Mouse (Mus musculus) fibroblast of lung, adult 2 months (primary cell): ENCODE data around the gene Pum1.
"Not testable (repeated sequence)": the region's sequence is repeated elsewhere in the genome, so short reads cannot be mapped to it uniquely, and the experiment has no call there.

ENCODE experiments used
- DNase-seq: peaks from one replicate; pipeline ENCODE4 v3.0.0-alpha.2; 2011; ENCODE audit warnings: low read depth

The Pum1 gene

GRCm38 (mm10) chr4:130662979-130663725 lies at the start of gene Pum1:
Gene Pum1, plus strand, starts transcription at chr4:130663321.
- peak; percentile 67 for DNase-seq

- DNase-seq, result no peak
Observed at GRCm38 (mm10) chr4:130629391-130629790, 33.7 kb upstream of the Pum1 start.

GRCm38 (mm10) chr4:130630232-130630847 lies 32.8 kb upstream of the Pum1 start:
- no peak for DNase-seq

GRCm38 (mm10) chr4:130635076-130635475 lies 28.0 kb upstream of the Pum1 start:
- DNase-seq, result not testable (repeated sequence)

DNA sequence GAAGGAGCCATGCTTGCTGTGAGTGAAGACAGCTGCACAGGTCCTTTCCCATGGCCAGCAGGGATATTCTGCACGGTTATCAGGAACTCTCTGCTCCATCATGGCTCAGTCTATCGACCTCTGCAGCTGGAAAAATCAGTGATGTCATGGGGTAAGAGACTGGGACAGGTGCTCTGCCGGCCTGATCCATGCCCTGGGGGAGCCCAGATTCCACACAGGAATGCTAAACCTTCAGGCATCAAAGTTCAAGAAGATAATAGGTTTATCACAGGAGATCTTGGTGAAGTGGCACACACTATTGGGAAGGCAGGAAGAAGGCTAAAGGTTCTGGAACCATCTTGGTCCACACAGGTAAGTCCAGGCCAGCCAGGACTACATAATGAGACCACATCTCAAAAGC lies 26.4 kb upstream of the Pum1 start:
- DNase-seq, result no peak

DNA sequence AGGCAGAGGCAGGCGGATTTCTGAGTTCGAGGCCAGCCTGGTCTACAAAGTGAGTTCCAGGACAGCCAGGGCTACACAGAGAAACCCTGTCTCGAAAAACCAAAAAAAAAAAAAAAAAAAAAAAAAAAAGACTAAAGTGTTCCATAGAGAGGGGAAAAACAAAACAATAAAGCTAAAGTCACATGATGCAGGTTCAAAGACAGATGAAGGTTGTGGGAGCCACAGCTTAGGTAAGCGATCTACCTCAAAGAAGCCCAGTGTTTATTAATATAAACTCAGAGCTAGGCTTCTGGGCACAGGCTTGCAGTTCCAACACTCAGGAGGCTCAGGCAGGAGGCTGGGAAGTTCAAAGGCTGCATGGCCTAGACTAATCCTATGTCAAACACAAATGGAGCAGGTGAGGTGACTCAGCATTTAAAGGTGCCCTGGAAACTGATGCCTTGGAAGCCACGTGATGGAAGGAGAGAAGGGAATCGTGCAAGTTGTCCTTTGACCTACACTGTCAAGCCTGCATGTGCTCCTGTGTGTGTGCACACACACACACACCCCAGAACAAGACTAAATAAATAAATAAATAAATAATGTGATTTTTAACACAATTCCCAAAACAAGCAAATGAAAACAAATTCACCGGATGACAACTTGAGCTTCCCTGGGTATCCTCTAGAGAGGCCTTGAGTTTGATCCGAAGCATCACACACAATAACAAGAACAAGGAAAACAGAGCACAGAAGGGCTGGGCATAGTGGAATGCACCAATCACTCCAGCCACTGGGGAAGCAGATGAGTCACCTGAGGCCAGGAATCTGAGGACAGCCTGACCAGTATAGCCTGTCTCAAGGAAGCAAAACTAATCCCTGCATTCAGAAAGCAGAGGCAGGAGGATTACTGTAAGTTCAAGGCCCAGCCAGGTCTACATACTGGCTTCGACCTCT lies 25.4 kb upstream of the Pum1 start:
- DNase-seq, result no peak

GRCm38 (mm10) chr4:130640031-130640717 lies 22.9 kb upstream of the Pum1 start:
- DNase-seq, result peak; percentile 82

GRCm38 (mm10) chr4:130642468-130642867 lies 20.7 kb upstream of the Pum1 start:
- DNase-seq, result no peak

- DNase-seq, result no peak
Observed at GRCm38 (mm10) chr4:130645426-130645825, 17.7 kb upstream of the Pum1 start.

DNA sequence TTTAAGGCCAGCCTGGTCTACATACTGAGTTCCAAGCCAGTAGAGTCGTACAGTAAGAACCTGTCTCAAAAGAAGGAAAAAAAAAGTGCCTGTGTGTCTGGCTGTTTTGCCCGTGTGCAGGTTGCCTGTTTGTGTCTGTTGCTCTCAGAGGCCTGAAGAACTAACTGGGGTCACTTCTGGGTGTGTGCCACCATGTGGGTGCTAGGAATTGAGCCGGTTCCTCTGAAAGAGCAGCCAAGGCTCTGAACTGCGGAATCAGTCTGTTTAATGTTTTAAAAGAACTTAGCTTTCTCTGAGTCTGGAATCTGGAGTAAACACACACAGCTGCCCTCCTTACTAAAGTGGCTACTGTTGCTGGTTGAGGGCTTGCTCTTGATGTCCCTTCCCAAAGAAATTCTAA lies 11.8 kb upstream of the Pum1 start:
- no peak for DNase-seq

GRCm38 (mm10) chr4:130652546-130652945 lies 10.6 kb upstream of the Pum1 start:
- DNase-seq, result no peak

GRCm38 (mm10) chr4:130657820-130658565 lies 5.1 kb upstream of the Pum1 start:
- no peak for DNase-seq

DNA sequence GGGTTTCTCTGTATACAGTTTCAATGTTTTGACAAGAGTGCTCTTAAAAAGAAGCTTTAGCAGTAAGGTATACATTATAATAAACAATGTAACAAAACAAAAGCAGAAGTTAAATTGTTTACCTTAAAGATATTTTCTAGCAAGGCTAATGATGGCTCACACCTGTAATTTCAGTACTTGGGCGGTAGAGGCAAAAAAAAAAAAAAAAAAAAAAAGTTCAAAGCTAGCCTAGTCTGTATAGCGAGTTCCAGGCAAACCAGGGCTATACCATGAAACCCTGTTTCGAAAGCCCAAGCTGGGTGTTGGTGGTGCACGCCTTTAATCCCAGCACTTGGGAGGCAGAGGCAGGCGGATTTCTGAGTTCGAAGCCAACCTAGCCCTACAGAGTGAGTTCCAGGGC lies 3.7 kb upstream of the Pum1 start:
- DNase-seq, result no peak

- DNase-seq, result no peak
Observed at GRCm38 (mm10) chr4:130660106-130660505, 3.0 kb upstream of the Pum1 start.

DNA sequence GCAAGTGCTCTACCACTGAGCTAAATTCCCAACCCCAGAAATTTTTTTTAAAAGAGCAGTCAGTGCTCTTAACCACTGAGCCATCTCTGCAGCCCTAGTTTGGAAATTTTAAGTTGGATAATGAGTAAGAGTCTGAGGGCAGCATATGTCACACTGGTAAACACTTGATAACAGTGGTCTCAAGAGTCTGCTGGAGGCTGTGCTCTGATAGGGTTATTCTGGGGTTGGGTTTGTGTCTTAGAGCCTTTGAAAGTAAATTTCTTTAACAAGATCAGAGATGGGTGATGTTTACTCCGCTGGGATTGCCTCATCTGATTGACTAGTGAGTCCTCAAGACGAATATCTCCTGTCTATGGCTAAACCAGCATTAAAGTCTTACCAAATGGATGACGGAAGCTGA lies 2.0 kb upstream of the Pum1 start:
- DNase-seq, result no peak

DNA sequence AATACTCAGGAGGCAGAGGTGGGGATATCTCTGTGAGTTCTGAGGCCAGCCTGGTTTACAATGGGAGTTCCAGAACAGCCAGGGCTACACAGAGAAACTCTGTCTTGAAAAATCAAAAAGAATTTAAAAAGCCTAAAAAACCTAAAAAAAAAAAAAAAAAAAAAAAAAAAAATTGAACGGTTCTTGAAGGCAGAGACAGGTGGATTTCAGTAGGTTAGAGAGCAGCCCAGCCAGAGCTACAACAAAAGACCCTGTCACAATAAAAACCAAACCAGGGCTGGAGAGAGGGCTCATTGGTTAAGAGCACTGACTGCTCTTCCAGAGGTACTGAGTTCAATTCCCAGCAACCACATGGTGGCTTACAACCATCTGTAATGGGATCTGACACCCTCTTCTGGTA lies 816 bp upstream of the Pum1 start:
- not testable (repeated sequence) for DNase-seq

- DNase-seq, result no peak
Observed at GRCm38 (mm10) chr4:130663810-130664401, 785 bp downstream of the Pum1 start.

- no peak for DNase-seq
Observed at GRCm38 (mm10) chr4:130664414-130665029, 1.4 kb downstream of the Pum1 start.

DNA sequence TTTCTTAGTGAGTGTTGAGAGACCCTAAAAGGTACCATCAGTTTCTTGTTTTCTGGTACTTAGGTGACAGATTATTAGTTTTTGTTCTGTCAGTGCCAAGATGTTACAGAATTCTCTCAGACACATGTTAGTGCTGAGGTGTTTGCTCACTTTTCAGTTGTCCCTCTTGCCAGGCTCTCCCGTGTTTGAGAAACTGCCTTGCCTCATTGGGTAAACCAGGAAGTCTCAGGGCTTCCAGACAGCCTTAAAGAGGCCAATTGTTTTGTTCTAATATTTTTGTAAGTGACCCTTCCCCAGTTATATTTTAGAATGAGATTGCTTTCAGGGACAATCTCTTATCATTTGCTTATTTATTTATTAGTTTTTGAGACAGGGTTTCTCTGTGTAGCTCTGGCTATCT lies 2.1 kb downstream of the Pum1 start:
- no peak for DNase-seq

DNA sequence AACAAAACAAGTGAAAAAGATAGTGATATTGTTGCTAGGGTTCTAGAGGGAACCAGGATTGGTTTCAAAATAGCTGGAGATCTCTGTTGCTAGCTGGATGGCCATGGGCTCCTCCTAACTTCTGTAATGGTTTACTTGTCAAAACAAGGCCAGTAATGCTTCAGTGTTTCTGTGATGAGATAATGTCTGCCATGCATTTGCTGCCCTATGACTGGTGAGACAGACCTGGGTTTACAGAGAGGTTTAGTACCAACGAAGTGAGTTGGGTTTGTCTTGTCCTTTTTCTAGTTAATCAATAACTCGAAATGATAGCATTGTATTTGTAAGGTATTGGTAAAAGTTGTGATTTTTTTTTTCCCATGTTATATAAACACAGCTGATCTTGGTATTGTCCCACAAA lies 4.6 kb downstream of the Pum1 start:
- DNase-seq, result no peak

DNA sequence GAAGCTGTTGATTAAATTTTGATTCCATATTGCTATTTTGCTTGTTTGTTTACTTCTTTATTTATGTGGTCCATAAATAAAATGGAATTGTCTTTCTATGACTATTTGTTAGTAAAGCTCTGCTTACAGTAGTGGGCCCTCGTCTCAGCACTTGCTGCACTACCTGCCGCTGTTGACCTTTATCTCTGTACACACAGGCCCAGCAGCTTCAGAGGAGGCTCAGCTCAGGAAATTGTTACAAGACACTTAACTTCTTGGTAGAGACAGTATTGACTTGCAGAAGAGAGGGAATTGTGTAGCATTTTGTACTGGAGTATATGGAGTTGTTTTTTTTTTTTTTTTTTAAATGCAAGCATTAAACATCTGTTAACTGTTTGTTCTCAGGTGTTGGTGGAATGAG lies 5.4 kb downstream of the Pum1 start:
- no peak for DNase-seq
